Mouse (Mus musculus) B cell, adult 2 months (primary cell): ENCODE measurements around the gene Gm17657.

Experiments
- DNase-seq, 2 experiments: peaks; one replicate each; pipeline ENCODE4 v3.0.0; 2022

The Gm17657 gene

GRCm38 (mm10) chr17:29549543-29550428 lies at the start of gene Gm17657, which contains the start of gene Tbc1d22b:
Gm17657 (minus strand) TSS chr17:29549638.
Tbc1d22b (plus strand) TSS chr17:29549785.
- peak; percentile 94 to 96 for DNase-seq

DNA sequence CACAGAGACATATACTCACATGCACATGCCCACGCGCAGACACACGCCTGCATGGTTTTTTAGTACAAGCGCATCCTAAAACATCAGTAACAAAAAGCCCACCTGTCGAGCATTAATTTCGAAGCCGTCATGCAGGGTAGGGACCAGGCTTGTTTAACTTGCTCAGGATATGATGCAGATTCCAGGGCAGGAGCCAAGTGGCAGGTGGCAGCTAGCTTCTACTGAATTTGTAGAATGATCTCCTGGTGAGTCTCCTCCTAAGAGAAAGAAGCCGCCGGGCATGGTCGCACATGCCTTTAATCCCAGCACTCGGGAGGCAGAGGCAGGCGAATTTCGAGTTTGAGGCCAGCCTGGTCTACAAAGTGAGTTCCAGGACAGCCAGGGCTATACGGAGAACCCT lies 49.6 kb upstream of the Gm17657 start:
- no peak for DNase-seq

- DNase-seq: no peak
Observed at GRCm38 (mm10) chr17:29596771-29597132, 47.3 kb upstream of the Gm17657 start.

DNA sequence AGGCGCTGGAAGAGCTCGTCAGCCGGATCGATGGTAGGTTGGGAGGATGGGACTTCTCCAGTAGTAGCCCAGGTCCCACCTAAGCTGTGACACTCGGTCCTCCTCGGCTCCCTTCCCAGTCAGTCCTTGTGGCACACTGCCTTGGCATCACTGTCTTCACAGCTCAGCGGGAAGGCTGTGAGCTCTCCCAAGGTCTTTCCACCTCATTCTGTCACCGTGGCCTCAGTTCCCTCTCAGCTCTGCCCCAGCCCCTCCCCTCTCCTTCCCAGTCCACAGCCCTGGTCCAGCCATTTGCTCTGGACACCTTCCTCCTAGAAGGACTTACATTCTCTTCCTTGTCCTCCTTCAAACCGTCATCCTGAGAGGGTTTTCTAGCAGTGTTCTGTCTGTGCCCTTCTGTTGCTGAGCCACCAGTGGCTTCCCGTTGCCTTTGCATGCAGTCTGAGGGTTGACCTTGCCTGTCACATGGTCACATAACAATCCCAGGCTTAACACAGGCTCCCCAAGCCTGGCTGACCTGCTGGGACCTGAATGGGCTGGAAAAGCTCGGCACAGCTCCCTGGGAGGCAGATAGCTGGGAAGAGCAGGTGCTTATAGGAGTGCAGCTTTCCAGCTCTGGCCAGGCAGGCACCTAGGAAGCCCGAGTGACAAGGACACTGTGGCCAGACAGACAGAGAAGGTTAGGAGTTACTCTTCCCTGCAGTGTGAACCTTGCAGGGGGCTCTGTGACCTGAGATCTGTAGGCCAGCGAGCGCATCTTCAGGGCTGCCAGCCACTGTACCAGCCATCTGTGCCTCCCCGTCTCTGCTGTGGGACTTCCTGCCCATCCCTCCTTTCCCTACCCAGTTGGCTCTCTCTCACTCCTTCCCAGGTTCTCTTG lies 46.7 kb upstream of the Gm17657 start:
- no peak for DNase-seq

DNA sequence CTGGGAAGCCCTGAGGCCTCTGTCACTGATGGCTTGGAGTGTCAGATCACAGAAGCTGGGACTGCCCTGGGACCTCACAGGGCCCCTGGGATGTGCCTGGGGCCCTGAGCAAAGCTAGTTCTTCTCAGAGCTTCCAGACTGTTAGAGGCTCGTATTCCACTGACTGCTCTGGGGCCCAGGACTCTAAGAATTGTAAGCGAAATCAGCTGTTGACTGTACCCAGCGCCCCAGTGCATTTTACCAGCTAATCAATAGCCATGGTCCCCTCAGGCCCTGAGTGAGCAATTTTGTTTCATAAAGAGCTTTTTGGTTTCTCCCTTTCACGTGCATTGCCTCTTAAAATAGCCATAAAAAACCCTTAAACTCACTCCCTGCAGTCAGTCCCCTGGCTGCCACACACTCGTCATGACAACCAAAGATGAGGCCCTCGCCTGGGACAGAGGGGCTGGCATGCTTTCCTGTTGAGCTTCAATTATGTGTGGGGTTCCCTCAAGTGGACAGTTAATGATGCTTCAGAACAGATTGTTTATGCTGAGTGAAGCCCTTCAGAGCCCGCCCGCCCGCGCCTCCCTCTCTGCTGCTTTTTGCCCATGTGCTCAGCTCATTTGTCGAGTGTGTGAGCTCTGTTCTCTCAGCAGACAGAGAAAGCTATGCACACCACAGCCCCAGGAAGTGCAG lies 39.9 kb upstream of the Gm17657 start:
- DNase-seq: no peak

GRCm38 (mm10) chr17:29586921-29587320 lies 37.5 kb upstream of the Gm17657 start:
- no peak for DNase-seq

DNA sequence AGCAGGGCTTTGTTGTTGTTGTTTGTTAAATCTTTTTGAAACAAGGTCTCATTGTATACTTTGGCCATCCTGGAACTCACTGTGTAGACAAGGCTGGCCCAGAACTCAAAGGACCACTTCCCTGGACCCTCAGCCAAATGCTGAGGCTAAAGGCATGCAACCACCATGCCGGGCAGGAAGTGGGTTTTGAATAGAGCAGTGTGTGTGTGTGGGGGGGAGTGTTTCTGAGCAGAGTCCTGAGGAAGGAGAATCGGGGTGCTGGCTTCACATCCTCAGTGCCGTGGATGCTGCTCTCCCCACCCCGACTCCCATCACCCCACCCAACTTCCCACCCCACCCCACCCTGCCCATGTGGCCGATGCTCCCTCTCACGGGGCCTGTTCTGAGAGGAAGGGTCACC lies 36.0 kb upstream of the Gm17657 start:
- DNase-seq: peak; percentile 31

DNA sequence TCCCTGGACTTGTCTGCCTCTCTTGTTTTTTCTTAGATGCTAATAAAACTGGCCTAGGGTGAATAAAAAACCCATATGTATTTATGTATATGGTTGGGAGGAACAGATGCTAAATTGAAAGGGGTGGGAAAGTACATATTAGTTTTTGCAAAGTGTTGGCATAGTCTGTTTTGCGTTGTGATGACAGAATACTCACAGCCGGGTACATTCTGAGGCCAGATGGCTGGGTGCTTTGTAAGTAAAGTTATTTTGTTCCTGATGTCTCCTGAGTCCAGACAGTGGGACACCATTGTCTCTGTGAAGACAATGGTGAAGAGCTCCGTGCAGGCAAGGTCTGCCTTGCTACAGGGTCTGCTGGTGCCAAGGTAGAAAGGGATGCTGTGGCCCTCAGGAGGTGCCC lies 35.3 kb upstream of the Gm17657 start:
- no peak for DNase-seq

DNA sequence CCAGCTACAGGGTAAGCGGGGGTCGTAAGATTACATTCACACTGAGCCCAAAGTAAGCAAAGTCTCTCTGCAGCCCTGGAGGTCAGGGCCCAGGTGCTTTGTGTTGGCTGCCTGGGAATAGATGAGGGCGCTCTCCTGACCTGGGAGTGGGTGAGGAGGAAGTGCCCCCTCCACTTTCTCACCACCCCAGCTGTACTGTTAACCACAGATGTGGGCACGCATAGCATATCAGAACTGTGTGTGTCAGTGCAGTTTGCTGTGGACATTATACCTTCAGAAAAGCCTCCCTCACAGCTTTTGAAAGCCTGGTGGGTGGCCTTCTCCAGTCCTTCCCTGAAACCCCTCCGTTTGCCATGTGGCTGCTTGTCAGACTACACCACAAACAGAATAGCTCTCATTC lies 34.9 kb upstream of the Gm17657 start:
- DNase-seq: peak; percentile 13 to 23

DNA sequence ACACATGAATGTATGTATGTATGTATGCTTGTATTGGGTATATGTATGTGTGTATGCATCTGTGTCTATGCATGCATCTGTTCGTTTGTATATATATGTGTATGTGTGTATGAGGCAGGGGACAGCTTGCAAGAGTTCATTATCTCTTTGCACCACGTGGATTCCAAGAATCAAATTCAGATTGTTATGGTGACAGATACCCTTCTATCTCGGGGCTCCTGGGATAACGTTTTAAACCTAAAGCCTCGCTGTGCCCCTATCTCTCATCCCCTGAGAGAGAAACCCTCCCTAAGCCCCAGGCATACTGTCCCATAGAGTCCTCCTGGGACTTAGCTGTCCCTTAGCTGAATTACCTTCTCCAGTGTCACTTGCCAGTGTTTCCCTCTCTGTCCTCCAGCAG lies 34.1 kb upstream of the Gm17657 start:
- no peak for DNase-seq

GRCm38 (mm10) chr17:29579579-29580126 lies 30.2 kb upstream of the Gm17657 start:
- DNase-seq: no peak

- DNase-seq: no peak
Observed at GRCm38 (mm10) chr17:29569831-29570230, 20.4 kb upstream of the Gm17657 start.

DNA sequence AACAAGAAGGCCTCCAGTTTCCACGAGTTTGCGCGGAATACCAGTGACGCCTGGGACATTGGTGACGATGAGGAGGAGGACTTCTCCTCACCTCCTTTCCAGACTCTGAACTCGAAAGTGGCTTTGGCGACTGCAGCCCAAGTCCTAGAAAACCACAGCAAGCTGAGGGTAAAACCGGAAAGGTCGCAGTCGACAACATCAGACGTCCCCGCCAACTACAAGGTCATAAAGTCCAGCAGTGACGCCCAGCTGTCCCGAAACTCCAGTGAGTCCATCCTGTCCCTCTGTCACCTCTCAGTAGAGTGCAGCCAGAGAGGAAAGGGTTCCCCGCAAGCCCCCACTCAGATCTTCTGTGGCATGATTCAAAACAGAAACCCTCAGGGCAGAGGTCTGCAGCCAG lies 19.0 kb upstream of the Gm17657 start:
- no peak for DNase-seq

GRCm38 (mm10) chr17:29565521-29565920 lies 16.1 kb upstream of the Gm17657 start:
- DNase-seq: no peak

DNA sequence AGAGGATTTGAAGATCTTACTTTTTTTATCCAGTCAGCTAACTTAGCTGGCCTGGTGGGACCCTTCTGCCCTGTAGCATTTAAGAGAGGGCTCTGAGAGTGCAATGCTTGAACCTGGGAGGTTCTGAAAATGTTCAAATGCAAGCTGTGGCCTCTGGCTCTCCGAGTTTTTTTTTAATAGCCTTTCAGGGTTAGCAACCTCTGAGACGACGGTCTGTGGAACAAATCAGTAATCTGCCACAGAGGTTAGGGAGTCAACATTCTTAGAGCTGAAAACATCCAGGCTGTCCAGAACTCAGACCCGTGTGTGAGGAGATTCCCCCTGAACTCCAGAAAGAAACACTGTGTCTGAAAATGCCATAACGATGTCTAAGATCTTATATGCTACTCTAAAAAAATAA lies 9.0 kb upstream of the Gm17657 start:
- DNase-seq: no peak

DNA sequence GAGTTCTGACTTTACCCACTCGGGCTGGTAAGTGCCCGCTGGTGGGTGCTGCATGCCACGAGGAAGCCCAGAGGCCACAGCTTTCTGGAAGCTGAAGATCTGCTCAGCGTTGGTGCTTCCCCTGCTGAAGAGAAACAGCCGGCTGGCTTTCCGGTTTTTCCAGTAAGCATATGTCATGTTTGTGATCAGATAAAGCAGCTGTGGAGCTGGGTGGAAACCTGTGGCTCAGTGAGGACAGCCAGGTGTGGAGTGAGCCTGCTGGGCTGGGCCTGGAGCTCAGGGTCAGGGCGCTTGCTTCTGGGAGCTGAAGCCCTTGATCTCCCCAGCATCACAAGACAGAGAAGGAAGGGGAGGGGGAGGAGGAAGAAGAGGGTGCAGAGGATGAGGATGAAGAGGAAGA lies 7.5 kb upstream of the Gm17657 start:
- no peak for DNase-seq

DNA sequence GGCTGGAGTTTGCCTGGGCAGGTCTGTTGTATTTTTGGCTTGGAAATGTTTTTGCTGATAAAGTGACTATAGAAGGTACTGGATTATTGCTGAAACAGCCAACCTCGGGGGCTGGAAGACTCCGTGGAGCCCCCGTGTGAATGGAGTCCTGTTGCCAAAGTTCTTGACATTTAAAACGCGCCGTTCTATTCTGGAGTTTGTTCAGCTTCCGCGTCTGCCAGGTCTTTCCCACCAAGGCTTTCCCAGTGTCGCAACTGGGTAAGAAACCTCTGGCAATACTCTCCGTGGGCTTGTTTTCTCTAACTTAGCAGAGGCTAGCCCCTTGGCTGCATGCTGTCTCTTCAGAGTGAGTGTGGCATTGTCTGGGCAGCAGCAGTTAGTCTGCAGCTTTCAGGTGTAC lies 7.0 kb upstream of the Gm17657 start:
- DNase-seq: no peak

GRCm38 (mm10) chr17:29554176-29554575 lies 4.7 kb upstream of the Gm17657 start:
- DNase-seq: no peak

DNA sequence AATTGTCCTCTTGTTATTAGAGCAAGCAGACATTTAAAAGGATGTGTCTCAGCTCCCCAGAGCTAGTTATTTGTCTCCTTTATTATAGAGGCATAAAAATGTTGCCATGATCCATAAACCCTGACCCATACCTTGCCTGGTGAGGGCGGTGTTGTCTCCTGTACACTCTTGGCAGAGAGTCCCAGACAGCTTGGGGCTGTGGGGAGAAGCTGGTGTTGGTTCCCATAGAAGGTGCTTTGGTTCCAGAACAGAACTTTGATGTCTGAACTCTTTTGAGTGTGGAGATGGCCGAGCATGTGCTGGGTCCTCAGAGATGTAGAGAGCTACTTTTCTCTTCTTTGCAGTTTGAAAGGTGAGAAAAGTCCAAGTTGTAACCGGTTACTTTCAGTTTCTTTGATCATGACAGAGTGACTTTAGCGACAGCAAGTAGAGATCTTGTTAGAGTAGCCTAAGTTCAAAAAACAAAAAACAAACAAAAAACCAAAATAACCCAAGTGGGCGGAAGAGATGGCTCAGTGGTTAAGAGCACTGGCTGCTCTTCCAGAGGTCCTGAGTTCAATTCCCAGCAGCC lies 2.8 kb upstream of the Gm17657 start, which contains the start of gene Tmem217:
TSS of gene Tmem217 (minus strand) at position 224 of the 571 bp plus-strand sequence.
- DNase-seq: no peak

- peak; percentile 8 for DNase-seq
Observed at GRCm38 (mm10) chr17:29551019-29551418, 1.6 kb upstream of the Gm17657 start.

- no peak for DNase-seq
Observed at GRCm38 (mm10) chr17:29548994-29549393, 444 bp downstream of the Gm17657 start.

- DNase-seq: no peak
Observed at GRCm38 (mm10) chr17:29548494-29548893, 944 bp downstream of the Gm17657 start.
